Mouse (Mus musculus) gastrocnemius, postnatal 25 days (tissue): ENCODE data around the gene Rbm25. TPM values are rescaled to one million over a fixed set of nuclear protein-coding genes. Genes with fewer than 3 reads are reported as not detected.

Experiments
- DNase-seq: peaks from one replicate; pipeline ENCODE4 v3.0.0; 2022
- total RNA-seq, 2 experiments: library from RNA; stranded (reverse); gene quantifications; 1 replicate in 1 of 2; 2 replicates in 1 of 2; pipeline ENCODE4 v1.2.3; 2021

Gene Rbm25
- total RNA-seq, 2 experiments from 2014 or later, result 40.2 to 48.9 TPM

- no peak for DNase-seq
Measured at GRCm38 (mm10) chr12:83732225-83732624, 101.2 kb downstream of the Rbm25 start.

Other genes starting within 250 kb of the Rbm25 start
- 10 to 100 TPM; 17.9 to 22.5 TPM for gene Dpf3, start 143.5 kb upstream of the Rbm25 start, total RNA-seq
- 10 to 100 TPM; 16.5 to 22.3 TPM for gene Dcaf4, start 110.8 kb upstream of the Rbm25 start, total RNA-seq
- 10 to 100 TPM; 12.8 to 20.3 TPM for gene Zfyve1, start 34.0 kb upstream of the Rbm25 start, total RNA-seq
- gene Psen1, start 56.9 kb downstream of the Rbm25 start, total RNA-seq, result 10 to 100 TPM; 21.9 to 22.9 TPM
- 1 to 10 TPM; 1.7 to 2.1 TPM for gene Papln, start 132.4 kb downstream of the Rbm25 start, total RNA-seq